Mouse (Mus musculus) C2C12 (cell line): ENCODE results near the gene Sept1. TPM values are rescaled to one million over a fixed set of nuclear protein-coding genes. Genes with fewer than 3 reads are reported as not detected.

Source experiments
- H3K27me3 ChIP-seq: one replicate; pipeline ENCODE4 v1.6.1; 2011; ENCODE audit not compliant: control insufficient read depth, insufficient read depth, insufficient read length
- H3K36me3 ChIP-seq: one replicate; pipeline ENCODE4 v1.6.1; 2011; ENCODE audit not compliant: control insufficient read depth, insufficient read depth
- H3K4me3 ChIP-seq: one replicate; pipeline ENCODE4 v1.5.1; 2011; ENCODE audit warnings: mild to moderate bottlenecking, control low read depth; ENCODE audit not compliant: poor library complexity, insufficient read depth, severe bottlenecking
- H3K79me2 ChIP-seq: one replicate; pipeline ENCODE4 v1.6.1; 2011; ENCODE audit not compliant: control insufficient read depth, insufficient read depth
- H3K79me3 ChIP-seq: one replicate; pipeline ENCODE4 v1.6.1; 2011; ENCODE audit warnings: low read depth, control low read depth
- H3ac ChIP-seq: one replicate; pipeline ENCODE3; 2011; ENCODE audit warnings: low read depth; ENCODE audit not compliant: control insufficient read depth, insufficient read length
- CEBPB ChIP-seq: IDR thresholded peaks from one replicate; pipeline ENCODE4 v1.6.1; 2011; ENCODE audit warnings: low read depth, mild to moderate bottlenecking, control low read depth, moderate library complexity
- CTCF ChIP-seq: IDR thresholded peaks from one replicate; pipeline ENCODE4 v1.5.1; 2011; ENCODE audit not compliant: control insufficient read depth, insufficient read depth, insufficient read length
- FOSL1 ChIP-seq: IDR thresholded peaks from one replicate; pipeline ENCODE4 v1.8.0; 2011; ENCODE audit warnings: mild to moderate bottlenecking, low read length; ENCODE audit not compliant: poor library complexity, insufficient read depth, severe bottlenecking
- MAX ChIP-seq: IDR thresholded peaks from one replicate; pipeline ENCODE4 v1.6.1; 2011; ENCODE audit warnings: mild to moderate bottlenecking, control low read depth
- MYOD1 ChIP-seq: IDR thresholded peaks from one replicate; pipeline ENCODE4 v1.6.1; 2011; ENCODE audit warnings: low read depth; ENCODE audit not compliant: control insufficient read depth, insufficient read length
- MYOG ChIP-seq: IDR thresholded peaks from one replicate; pipeline ENCODE4 v1.6.1; 2011; ENCODE audit not compliant: control insufficient read depth, insufficient read length; ENCODE audit errors: extremely low read depth
- USF1 ChIP-seq: IDR thresholded peaks from one replicate; pipeline ENCODE4 v1.6.1; 2011; ENCODE audit warnings: low read depth, mild to moderate bottlenecking, control low read depth, moderate library complexity
- polyA plus RNA-seq: library from polyadenylated mRNA; unstranded; fragments of >200 nt; fragmentation: generic; extraction: Trizol; gene quantifications from one replicate; pipeline ENCODE4 v1.2.1, GENCODE M21; 2012; ENCODE audit warnings: missing spikeins

Sept1 gene
- polyA plus RNA-seq, 1 experiment = 1.7 TPM

- TF ChIP-seq MYOG = no peak
- TF ChIP-seq FOSL1 = no peak
- no peak for TF ChIP-seq MYOD1
- Histone ChIP-seq H3K27me3 (no peaks in the 10 kb centered on the region), H3K4me3 (no peak overlapping the region), H3K79me2 (no peaks in the 10 kb centered on the region), H3K36me3 (no peaks in the 10 kb centered on the region), H3K79me3 (no peaks in the 10 kb centered on the region), H3ac (no peak overlapping the region)
These were observed 14.9 kb downstream of the Sept1 start for GRCm38 (mm10) chr7:127217901-127218642.

GRCm38 (mm10) chr7:127217475-127217874 lies 15.5 kb downstream of the Sept1 start:
- H3ac ChIP-seq = no peak overlapping the region
- no peaks in the 10 kb centered on the region for H3K79me2 ChIP-seq
- no peaks in the 10 kb centered on the region for H3K79me3 ChIP-seq
- no peak for TF ChIP-seq MYOG
- no peak overlapping the region for H3K4me3 ChIP-seq
- H3K36me3 ChIP-seq = no peaks in the 10 kb centered on the region
- H3K27me3 ChIP-seq = no peaks in the 10 kb centered on the region

- H3K79me3 ChIP-seq = no peaks in the 10 kb centered on the region
- TF ChIP-seq MYOG = no peak
- no peak for TF ChIP-seq MYOD1
- no peak for TF ChIP-seq MAX
- no peak for TF ChIP-seq FOSL1
- TF ChIP-seq USF1 = no peak
- no peak for TF ChIP-seq CTCF
- TF ChIP-seq CEBPB = no peak
- H3ac ChIP-seq = no peak overlapping the region
- H3K79me2 ChIP-seq = no peaks in the 10 kb centered on the region
- H3K4me3 ChIP-seq = no peak overlapping the region
- H3K27me3 ChIP-seq = no peaks in the 10 kb centered on the region
- no peaks in the 10 kb centered on the region for H3K36me3 ChIP-seq
These were observed 16.6 kb downstream of the Sept1 start for GRCm38 (mm10) chr7:127216307-127216706.

- TF ChIP-seq MYOG (no peak), MYOD1 (no peak), USF1 (no peak), CTCF (no peak), FOSL1 (no peak), CEBPB (no peak), MAX (no peak)
- no peaks in the 10 kb centered on the region for H3K79me3 ChIP-seq
- no peak overlapping the region for H3K4me3 ChIP-seq
- no peaks in the 10 kb centered on the region for H3K36me3 ChIP-seq
- H3K79me2 ChIP-seq = no peaks in the 10 kb centered on the region
- H3ac ChIP-seq = no peak overlapping the region
- no peaks in the 10 kb centered on the region for H3K27me3 ChIP-seq
These were observed 17.7 kb downstream of the Sept1 start for GRCm38 (mm10) chr7:127214981-127215871.

GRCm38 (mm10) chr7:127214521-127214920 lies 18.4 kb downstream of the Sept1 start:
- Histone ChIP-seq H3ac (no peak overlapping the region), H3K79me3 (no peaks in the 10 kb centered on the region), H3K4me3 (no peak overlapping the region), H3K36me3 (no peaks in the 10 kb centered on the region), H3K79me2 (no peaks in the 10 kb centered on the region), H3K27me3 (no peaks in the 10 kb centered on the region)
- TF ChIP-seq MYOD1 (no peak), CTCF (no peak), MAX (no peak), FOSL1 (no peak), MYOG (no peak), USF1 (no peak), CEBPB (no peak)

- no peak overlapping the region for H3ac ChIP-seq
- no peaks in the 10 kb centered on the region for H3K27me3 ChIP-seq
- H3K4me3 ChIP-seq = no peak overlapping the region
- H3K79me3 ChIP-seq = no peaks in the 10 kb centered on the region
- no peaks in the 10 kb centered on the region for H3K79me2 ChIP-seq
- no peak for TF ChIP-seq MYOD1
- TF ChIP-seq MAX = no peak
- no peak for TF ChIP-seq FOSL1
- H3K36me3 ChIP-seq = no peaks in the 10 kb centered on the region
These were observed 19.0 kb downstream of the Sept1 start for GRCm38 (mm10) chr7:127213930-127214329.
